Mouse (Mus musculus) cerebellum, adult 8-10 months (tissue): ENCODE data around the gene Abcg2.
A peak's percentile ranks its signal among the peaks of the same experiment; 100 is the strongest.
"Not testable (repeated sequence)": the region's sequence is repeated elsewhere in the genome, so short reads cannot be mapped to it uniquely, and the experiment has no call there.

Source experiments
- DNase-seq: peaks from one replicate; pipeline ENCODE4 v3.0.0; 2022

Gene Abcg2

DNA sequence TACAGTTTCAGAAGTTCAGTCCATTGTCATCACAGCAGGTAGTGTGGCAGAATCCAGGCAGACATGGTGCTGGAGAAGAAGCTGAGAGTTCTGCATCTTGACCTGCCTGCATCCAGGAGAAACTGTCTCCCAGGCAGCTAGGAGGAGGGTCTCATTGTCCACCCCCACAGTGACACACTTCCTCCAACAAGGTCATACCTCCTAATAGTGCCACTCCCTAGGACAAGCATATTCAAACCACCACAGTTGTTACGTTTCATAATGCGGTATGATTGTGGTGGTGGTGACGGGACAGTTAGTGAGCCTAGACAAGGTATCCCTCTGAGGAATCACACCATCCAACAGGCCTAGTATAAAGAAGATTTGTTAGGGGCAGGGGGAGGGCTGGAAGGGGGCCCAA is at the start of gene Abcg2:
Gene Abcg2, plus strand, starts transcription at position 301 of the 400 bp plus-strand sequence.
- DNase-seq, result not testable (repeated sequence)

- DNase-seq, result not testable (repeated sequence)
Observed at GRCm38 (mm10) chr6:58540263-58540662, 44.1 kb upstream of the Abcg2 start.

DNA sequence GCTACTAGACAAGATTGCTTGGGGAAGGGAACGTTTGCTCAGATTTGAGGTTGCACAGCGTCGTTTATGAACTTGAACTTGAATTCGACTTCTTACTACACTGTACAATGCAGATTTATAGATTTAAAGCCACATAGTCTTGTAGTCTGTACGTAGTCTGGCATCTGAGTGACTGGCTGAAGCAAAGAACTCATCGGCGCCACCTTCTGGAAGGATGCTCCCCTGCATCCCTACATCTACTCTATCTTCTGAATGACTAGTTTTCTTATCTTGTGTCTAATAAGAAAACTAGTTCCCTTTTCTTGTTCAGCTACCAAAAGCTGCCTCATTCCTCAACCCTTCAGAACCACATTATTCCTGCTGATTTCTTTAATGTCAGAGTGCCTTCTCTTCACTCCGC is 41.5 kb upstream of the Abcg2 start:
- peak; percentile 7 for DNase-seq

DNA sequence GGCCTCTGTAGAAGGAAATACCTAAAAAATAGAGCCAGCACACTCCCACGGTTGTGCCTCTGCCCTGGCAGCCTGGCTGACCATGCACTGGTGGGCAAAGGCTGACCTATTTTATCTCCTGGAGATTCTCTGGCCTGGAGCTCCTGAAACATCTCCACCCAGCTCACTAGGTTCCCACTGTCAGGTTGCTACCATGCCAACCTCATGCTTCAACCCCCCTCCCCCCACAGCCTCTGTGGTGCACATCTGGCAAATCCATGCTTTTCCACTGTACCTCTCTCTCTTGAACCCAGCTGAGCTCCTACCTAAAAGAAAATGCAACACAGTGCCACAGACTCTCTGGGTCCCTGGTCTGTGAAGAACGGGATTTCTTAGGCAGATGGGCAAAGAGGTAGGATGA is 39.4 kb upstream of the Abcg2 start:
- DNase-seq, result not testable (repeated sequence)

GRCm38 (mm10) chr6:58546050-58546449 is 38.3 kb upstream of the Abcg2 start:
- not testable (repeated sequence) for DNase-seq

GRCm38 (mm10) chr6:58546816-58547215 is 37.5 kb upstream of the Abcg2 start:
- DNase-seq, result peak; percentile 16

DNA sequence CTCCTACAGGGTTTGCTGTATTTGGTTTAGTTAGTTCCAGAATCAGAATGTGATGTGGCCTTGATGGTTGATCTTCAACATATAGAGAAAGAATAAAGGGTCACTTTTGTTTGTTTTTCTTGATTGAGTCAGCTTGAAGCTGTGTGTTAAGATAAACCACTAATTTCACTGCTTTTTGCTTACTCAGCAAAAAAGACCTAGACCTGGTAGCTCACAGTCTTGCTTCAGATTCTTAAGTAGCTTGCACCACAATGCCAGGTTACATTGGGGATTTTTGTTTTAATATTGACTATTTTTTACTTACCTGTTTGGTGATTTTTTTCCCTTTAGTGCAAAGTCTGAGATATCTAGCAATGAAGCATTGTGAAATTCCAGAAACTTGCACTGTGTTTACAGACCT is 30.5 kb upstream of the Abcg2 start:
- not testable (repeated sequence) for DNase-seq

DNA sequence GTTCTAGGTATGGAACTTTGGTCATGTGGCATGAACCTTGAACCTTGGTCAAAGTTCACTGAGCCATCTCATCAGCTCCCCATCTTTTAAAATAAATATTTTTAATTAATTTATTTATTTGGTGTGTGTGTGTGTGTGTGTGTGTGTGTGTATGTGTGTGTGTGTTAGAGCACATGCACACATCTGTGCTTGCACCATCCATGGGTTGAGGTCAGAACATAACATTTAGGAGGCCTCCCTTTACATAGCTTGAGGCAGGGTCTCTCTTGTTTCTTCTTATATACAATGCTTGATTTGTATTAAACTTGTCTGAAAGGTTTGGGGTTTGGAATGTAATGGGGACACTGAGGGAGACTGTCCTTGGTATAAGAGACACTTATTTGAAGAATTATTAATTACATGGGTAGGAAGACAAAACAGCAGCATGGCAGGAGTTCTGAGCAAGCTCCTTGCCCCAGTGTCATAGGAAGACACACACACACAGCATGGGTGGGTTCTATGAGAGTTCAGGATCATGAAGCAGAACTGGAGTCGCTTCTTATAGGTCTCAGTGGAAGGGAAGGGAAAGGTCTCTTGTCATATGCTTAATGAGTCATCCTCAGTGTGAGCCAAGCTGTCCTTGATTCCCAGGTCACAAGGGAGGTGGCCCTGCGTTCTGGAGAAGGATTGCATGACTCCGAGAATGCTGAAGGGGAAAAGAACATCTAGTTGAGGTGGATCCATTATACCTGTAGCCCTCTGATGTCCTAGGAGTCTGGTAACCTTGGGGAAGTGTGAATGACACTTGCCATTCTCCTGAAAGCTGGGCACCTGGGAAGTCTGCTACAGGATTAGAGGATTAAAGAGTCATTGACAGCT is 9.9 kb downstream of the Abcg2 start:
- not testable (repeated sequence) for DNase-seq

GRCm38 (mm10) chr6:58595639-58596293 is 11.4 kb downstream of the Abcg2 start:
- DNase-seq, result not testable (repeated sequence)

DNA sequence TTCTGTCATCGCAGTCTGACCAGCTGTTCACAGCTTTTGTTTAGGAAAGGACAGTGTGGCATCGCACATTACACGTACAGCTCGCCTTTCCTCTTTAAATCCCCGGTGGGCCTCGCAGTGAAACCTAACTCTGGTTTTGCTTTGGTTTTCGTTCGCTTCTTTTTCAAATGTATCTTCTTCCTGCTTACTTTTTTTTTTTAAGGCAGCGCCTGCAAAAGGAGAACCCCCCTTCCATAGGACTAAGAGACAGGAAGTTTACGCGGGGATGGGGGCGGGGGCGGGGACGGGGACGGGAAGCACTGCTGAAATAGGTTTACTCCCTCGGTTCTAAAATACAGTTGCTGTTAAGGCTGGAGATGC is 12.0 kb downstream of the Abcg2 start:
- no peak for DNase-seq

GRCm38 (mm10) chr6:58602119-58602518 is 17.8 kb downstream of the Abcg2 start:
- not testable (repeated sequence) for DNase-seq

- DNase-seq, result not testable (repeated sequence)
Observed at GRCm38 (mm10) chr6:58602991-58603390, 18.7 kb downstream of the Abcg2 start.

DNA sequence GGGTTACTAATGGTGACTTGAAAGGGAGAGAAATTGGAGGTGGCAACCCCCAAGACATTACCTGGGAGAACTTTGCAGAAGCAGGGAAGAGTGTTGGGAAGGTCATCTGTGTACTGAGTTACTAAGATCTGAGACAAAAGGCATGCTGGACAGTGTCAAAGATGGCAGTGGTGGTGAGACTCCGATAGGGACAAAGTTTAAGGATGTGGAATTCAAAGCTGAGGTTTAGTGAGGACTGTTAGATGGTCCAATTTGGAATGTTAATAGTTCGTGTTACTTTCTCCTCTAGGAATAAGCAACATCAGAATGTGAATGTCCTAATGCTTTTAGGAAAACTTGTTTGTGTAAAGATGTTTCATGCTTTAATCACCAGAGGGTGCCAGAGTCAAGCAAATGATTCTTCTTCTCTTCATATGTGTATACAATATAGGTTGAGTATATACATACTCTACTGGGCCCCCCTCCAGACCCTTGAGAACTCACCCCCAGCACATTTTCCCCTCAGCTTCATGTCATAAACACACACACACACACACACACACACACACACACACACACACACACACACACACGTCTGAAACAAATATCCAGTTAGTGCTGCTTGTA is 19.3 kb downstream of the Abcg2 start:
- peak; percentile 21 for DNase-seq

GRCm38 (mm10) chr6:58606642-58607041 is 22.3 kb downstream of the Abcg2 start:
- no peak for DNase-seq

DNA sequence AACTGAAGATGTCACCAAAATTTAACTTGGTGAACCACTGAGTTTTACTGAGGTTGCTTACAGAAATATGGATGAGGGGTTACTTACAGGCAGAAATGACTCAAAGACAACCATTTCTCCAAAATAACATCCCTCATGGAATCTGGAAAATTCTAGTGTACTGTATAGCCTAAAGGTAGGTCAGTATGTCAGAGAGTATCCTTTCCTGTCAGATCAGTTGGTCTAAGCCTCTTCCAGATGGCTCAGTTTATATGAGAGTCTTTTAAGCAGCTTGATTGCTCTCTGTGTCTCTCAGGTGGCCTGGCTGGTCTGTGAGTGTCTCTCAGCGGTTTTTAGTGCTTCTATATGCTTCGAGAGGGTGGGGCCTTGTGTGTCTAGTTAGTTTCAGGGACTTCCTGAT is 24.1 kb downstream of the Abcg2 start:
- no peak for DNase-seq

- DNase-seq, result no peak
Observed at GRCm38 (mm10) chr6:58609919-58610759, 25.8 kb downstream of the Abcg2 start.

DNA sequence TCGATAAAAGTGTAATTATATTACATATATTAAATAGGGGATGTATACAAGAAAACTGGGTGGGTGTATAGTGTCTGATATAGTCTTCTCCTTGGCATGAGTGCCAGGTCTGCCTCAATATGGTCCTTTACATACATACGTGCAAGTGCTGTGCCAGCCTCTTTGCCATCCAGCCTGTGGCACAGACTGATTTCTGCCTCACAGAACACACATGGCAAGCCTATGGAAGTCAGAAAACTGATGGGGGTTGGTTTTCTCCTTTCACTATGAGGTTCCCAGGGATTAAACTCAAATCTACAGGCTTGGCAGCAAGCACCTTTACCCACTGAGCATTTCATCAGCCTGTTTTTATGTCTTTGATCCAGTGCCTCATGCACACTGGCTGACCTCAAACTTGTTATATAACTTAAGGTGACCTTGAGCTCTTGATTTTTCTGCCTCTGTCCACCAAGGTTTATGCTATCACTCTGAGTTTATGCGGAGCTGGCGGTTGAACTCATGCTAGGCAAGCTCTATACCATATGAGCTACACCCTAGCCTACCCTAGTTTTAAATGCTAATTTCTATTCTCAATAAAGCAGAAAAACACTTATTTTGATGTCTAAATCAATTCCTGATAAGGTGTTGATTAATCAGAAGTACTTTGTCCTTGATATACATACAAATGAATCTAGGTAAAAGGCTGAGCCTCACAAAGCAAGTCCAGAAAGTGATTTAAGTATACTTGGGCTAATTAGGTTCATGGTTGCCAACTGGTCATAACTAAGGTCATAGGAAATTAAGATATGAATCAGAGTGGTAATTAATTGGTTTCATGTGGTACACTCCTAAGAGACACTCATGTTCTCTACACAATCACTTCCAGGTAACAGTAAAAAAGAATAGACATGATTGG is 26.7 kb downstream of the Abcg2 start:
- no peak for DNase-seq

DNA sequence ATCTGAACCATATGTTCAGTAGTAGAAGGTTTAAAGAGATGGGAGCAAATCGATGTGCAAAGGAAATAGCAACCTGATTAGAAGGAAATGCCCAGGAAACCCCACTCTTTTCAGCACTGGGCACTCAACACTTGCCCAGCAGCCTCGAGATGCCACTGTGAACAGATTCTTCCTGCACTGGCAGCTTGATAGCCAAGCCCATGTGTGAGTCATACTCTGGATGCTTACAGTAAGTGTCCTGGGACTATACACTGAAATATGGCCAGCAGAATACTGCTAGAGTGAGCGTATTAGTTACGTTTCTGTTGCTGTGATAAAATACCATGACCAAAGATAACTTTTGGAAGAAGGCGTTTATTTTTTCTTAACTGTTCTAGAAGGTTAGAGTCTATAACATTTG is 39.8 kb downstream of the Abcg2 start:
- DNase-seq, result no peak

DNA sequence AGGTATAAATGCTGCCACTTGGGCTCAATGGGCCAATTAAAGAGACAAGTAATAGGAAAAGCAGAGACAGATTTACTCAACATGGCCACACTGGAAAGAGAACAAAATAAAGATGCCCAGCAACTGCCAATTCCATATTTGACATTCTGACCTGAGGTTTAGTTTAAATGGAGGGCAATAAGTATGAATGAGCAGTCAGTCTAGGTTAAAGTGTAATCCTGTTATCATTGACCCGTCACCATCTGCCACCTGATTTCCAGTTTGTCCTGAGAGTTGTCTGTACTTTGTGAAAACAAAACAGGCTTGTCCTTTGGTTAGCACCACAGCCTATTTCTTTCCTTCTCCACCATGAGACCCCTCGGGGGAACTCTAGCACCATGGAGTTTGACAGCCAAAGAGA is 44.9 kb downstream of the Abcg2 start:
- no peak for DNase-seq

GRCm38 (mm10) chr6:58632419-58632818 is 48.1 kb downstream of the Abcg2 start:
- DNase-seq, result no peak

- no peak for DNase-seq
Observed at GRCm38 (mm10) chr6:58633731-58634130, 49.4 kb downstream of the Abcg2 start.

DNA sequence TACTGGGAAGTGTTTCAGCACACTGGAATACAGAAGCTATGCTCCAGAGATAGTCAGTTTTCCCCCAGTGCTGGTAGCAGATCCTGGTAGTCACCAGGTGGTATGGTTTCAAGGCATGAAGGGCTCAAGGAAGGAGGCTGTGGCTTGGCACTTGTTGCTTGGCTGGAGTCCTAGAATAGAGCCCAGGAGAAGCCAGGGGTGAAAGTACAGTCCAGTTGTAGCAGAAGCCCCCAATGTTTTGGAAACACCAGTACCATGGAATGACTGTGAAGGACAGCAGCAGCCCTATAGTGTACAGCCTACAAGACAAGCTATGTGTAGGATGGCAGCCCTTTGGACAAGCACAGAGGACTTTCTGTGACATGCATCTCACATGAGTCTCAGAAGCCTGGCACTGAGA is 54.2 kb downstream of the Abcg2 start:
- no peak for DNase-seq
